Mouse (Mus musculus) lung, postnatal 25 days (tissue): ENCODE data around the gene Sema5b.

ENCODE experiments used
- DNase-seq: peaks from one replicate; pipeline ENCODE4 v3.0.0; 2022; ENCODE audit warnings: low spot score

Sema5b gene

GRCm38 (mm10) chr16:35707004-35707403 is 166.1 kb downstream of the Sema5b start:
- DNase-seq, result no peak

GRCm38 (mm10) chr16:35711004-35711403 is 170.1 kb downstream of the Sema5b start:
- no peak for DNase-seq

DNA sequence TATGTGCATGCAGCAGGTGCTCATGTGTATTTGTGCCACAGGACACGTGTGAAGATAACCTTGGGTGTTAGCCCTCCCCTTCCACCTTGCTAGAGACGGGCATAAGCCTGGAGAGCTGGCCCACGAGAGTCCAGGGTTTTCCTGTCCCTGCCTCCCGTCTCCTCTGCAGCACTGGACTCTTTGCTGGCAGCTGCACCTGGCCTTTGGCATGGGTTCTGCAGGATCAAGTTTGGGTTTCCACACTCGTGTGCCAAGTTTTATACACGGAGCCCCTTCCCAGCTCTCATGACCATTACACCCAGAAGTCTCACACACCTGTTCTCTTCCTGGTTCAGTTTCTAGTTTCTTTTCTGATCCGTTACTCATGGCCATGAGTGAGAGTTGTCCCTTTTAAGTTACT is 172.7 kb downstream of the Sema5b start:
- DNase-seq, result no peak
